Mouse (Mus musculus): ENCODE results near the gene Nptn. TPM values are rescaled to one million over a fixed set of nuclear protein-coding genes. Genes with fewer than 3 reads are reported as not detected.

Gene Nptn
- polyA plus RNA-seq, 1 experiment from 2014 or later, result 255 TPM

- Histone ChIP-seq H3K27ac (ENCODE audit: low read depth, low read length) (no peak overlapping the region), H3K4me1 (ENCODE audit: control insufficient read depth, insufficient read depth, low read length) (no peaks in the 10 kb centered on the region), H3K9ac (replicated peaks; ENCODE audit: low read depth, low read length) (no peak overlapping the region), H3K4me2 (ENCODE audit: low read depth, low read length) (no peak overlapping the region), H3K4me3 (ENCODE audit: low read depth, low read length) (no peak overlapping the region), H3K36me3 (ENCODE audit: control insufficient read depth, insufficient read depth, low read length) (no peaks in the 10 kb centered on the region), H3K9me3 (ENCODE audit: control insufficient read depth, low read length) (no peaks in the 10 kb centered on the region), H3K27me3 (ENCODE audit: control insufficient read depth, insufficient read depth, low read length) (no peaks in the 10 kb centered on the region)
- WGBS, result 45% methylated on average over 6 of the region's 6 CpGs
- ATAC-seq (ENCODE audit: low read depth), result no peak
These were observed 101.3 kb downstream of the Nptn start for GRCm38 (mm10) chr9:58683372-58683771.

GRCm38 (mm10) chr9:58685290-58685689 is 103.2 kb downstream of the Nptn start:
- Histone ChIP-seq H3K4me3 (ENCODE audit: low read depth, low read length) (no peak overlapping the region), H3K9ac (replicated peaks; ENCODE audit: low read depth, low read length) (no peak overlapping the region), H3K27me3 (ENCODE audit: control insufficient read depth, insufficient read depth, low read length) (no peaks in the 10 kb centered on the region), H3K36me3 (ENCODE audit: control insufficient read depth, insufficient read depth, low read length) (no peaks in the 10 kb centered on the region), H3K27ac (ENCODE audit: low read depth, low read length) (no peak overlapping the region), H3K9me3 (ENCODE audit: control insufficient read depth, low read length) (no peaks in the 10 kb centered on the region), H3K4me1 (ENCODE audit: control insufficient read depth, insufficient read depth, low read length) (no peaks in the 10 kb centered on the region), H3K4me2 (ENCODE audit: low read depth, low read length) (no peak overlapping the region)
- WGBS, result 91% methylated on average over 10 of the region's 10 CpGs
- ATAC-seq (ENCODE audit: low read depth), result no peak

DNA sequence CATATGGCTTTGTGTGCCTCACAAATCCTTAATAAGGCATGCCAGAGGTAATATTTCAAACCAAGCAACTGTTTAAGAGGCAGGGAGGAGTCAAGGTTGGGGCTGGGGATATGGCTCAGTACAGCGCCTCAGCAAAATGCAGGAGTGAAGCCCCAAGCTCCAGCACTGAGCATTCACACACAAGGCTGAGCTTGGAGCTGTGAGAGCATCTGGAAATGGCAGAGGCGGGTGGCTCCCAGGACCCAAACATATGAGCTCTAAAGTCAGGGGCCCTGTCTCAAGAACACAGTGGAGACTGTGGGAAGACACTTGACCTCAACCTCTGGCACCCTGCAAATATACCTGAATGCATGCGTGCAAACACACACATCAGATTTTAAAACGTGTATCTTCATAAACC is 106.0 kb downstream of the Nptn start:
- Histone ChIP-seq H3K36me3 (ENCODE audit: control insufficient read depth, insufficient read depth, low read length) (no peaks in the 10 kb centered on the region), H3K27me3 (ENCODE audit: control insufficient read depth, insufficient read depth, low read length) (no peaks in the 10 kb centered on the region), H3K27ac (ENCODE audit: low read depth, low read length) (no peak overlapping the region), H3K4me3 (ENCODE audit: low read depth, low read length) (no peak overlapping the region), H3K4me2 (ENCODE audit: low read depth, low read length) (no peak overlapping the region), H3K9me3 (ENCODE audit: control insufficient read depth, low read length) (no peaks in the 10 kb centered on the region), H3K4me1 (ENCODE audit: control insufficient read depth, insufficient read depth, low read length) (no peaks in the 10 kb centered on the region), H3K9ac (replicated peaks; ENCODE audit: low read depth, low read length) (no peak overlapping the region)
- ATAC-seq (ENCODE audit: low read depth), result no peak
- WGBS, result 94% methylated on average over 4 of the region's 4 CpGs

DNA sequence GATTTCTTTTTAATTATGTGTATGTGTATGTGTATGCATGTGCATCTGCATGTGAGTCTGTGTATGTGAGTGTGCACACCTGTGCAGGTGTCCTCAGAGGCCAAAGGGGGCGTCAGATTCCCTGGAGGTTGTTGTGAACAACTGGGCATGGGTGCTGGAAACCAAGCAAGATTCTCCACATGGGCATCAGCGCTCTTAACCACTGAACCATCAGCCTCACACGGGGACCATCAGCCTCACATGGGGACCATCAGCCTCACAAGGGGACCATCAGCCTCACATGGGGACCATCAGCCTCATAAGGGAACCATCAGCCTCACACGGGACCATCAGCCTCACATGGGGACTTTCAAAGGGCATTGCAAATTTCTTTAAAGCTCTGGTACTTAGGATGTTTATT is 108.7 kb downstream of the Nptn start:
- Histone ChIP-seq H3K4me1 (ENCODE audit: control insufficient read depth, insufficient read depth, low read length) (no peaks in the 10 kb centered on the region), H3K27ac (ENCODE audit: low read depth, low read length) (no peak overlapping the region), H3K4me3 (ENCODE audit: low read depth, low read length) (no peak overlapping the region), H3K36me3 (ENCODE audit: control insufficient read depth, insufficient read depth, low read length) (no peaks in the 10 kb centered on the region), H3K9me3 (ENCODE audit: control insufficient read depth, low read length) (no peaks in the 10 kb centered on the region), H3K27me3 (ENCODE audit: control insufficient read depth, insufficient read depth, low read length) (no peaks in the 10 kb centered on the region), H3K9ac (replicated peaks; ENCODE audit: low read depth, low read length) (no peak overlapping the region), H3K4me2 (ENCODE audit: low read depth, low read length) (no peak overlapping the region)
- 80% methylated on average over 4 of the region's 4 CpGs for WGBS
- no peak for ATAC-seq (ENCODE audit: low read depth)

DNA sequence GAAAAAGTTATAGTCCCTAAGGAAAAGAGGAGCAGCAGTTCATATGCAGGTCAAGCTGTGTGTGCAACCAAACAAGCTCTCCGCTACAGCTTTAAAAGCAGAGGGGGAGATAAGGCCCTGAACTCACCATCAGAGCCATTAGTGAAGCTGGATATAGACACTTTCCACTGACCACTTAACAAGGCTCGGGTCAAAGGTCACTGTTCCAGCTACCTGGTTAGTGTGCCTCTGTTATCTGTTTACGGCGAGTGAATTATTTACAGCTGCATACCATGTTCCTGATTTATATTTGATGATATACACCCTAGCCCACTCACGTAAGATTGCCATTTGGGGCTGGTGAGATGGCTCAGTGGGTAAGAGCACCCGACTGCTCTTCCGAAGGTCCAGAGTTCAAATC is 109.4 kb downstream of the Nptn start:
- 88% methylated on average over 7 of the region's 7 CpGs for WGBS
- ATAC-seq (ENCODE audit: low read depth), result no peak

DNA sequence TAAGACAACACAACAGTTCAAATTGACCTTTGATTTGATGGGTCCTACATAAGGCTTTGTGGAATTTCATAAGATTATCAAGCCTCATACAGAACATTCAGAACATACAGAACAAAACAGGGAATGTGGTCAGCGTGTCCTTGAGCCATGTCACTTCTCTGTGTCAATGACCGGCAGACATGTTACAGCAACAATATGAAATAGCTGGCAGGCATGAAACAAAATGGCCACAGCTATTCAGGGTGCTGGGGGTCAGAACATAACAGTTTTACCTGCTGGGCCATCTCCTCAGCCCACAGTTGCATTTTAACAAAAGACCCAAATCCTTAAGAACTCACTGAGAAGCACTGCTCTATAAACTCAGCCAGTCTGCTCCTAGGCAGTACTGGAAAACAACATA is 116.4 kb downstream of the Nptn start:
- no peak for ATAC-seq (ENCODE audit: low read depth)
- H3K27me3 ChIP-seq (ENCODE audit: control insufficient read depth, insufficient read depth, low read length), result no peaks in the 10 kb centered on the region
- H3K9ac ChIP-seq (replicated peaks; ENCODE audit: low read depth, low read length), result no peak overlapping the region
- H3K4me2 ChIP-seq (ENCODE audit: low read depth, low read length), result no peak overlapping the region
- no peaks in the 10 kb centered on the region for H3K9me3 ChIP-seq (ENCODE audit: control insufficient read depth, low read length)
- WGBS, result 92% methylated on average over 2 of the region's 2 CpGs
- no peak overlapping the region for H3K4me3 ChIP-seq (ENCODE audit: low read depth, low read length)
- no peaks in the 10 kb centered on the region for H3K36me3 ChIP-seq (ENCODE audit: control insufficient read depth, insufficient read depth, low read length)
- H3K4me1 ChIP-seq (ENCODE audit: control insufficient read depth, insufficient read depth, low read length), result no peaks in the 10 kb centered on the region
- no peak overlapping the region for H3K27ac ChIP-seq (ENCODE audit: low read depth, low read length)

More for the DNA sequence above, 109.4 kb downstream of the Nptn start:
- Histone ChIP-seq H3K4me3 (ENCODE audit: low read depth, low read length) (no peak overlapping the region), H3K27ac (ENCODE audit: low read depth, low read length) (no peak overlapping the region), H3K27me3 (ENCODE audit: control insufficient read depth, insufficient read depth, low read length) (no peaks in the 10 kb centered on the region), H3K9me3 (ENCODE audit: control insufficient read depth, low read length) (no peaks in the 10 kb centered on the region), H3K36me3 (ENCODE audit: control insufficient read depth, insufficient read depth, low read length) (no peaks in the 10 kb centered on the region), H3K9ac (replicated peaks; ENCODE audit: low read depth, low read length) (no peak overlapping the region), H3K4me2 (ENCODE audit: low read depth, low read length) (no peak overlapping the region), H3K4me1 (ENCODE audit: control insufficient read depth, insufficient read depth, low read length) (no peaks in the 10 kb centered on the region)

- ATAC-seq (ENCODE audit: low read depth), result no peak
- no peak overlapping the region for H3K9ac ChIP-seq (replicated peaks; ENCODE audit: low read depth, low read length)
- H3K27me3 ChIP-seq (ENCODE audit: control insufficient read depth, insufficient read depth, low read length), result no peaks in the 10 kb centered on the region
- 88% methylated on average over 2 of the region's 2 CpGs for WGBS
- H3K4me3 ChIP-seq (ENCODE audit: low read depth, low read length), result no peak overlapping the region
- H3K27ac ChIP-seq (ENCODE audit: low read depth, low read length), result no peak overlapping the region
- no peaks in the 10 kb centered on the region for H3K9me3 ChIP-seq (ENCODE audit: control insufficient read depth, low read length)
- H3K4me2 ChIP-seq (ENCODE audit: low read depth, low read length), result no peak overlapping the region
- no peaks in the 10 kb centered on the region for H3K36me3 ChIP-seq (ENCODE audit: control insufficient read depth, insufficient read depth, low read length)
- H3K4me1 ChIP-seq (ENCODE audit: control insufficient read depth, insufficient read depth, low read length), result no peaks in the 10 kb centered on the region
These were observed 119.7 kb downstream of the Nptn start for GRCm38 (mm10) chr9:58701751-58702150.

DNA sequence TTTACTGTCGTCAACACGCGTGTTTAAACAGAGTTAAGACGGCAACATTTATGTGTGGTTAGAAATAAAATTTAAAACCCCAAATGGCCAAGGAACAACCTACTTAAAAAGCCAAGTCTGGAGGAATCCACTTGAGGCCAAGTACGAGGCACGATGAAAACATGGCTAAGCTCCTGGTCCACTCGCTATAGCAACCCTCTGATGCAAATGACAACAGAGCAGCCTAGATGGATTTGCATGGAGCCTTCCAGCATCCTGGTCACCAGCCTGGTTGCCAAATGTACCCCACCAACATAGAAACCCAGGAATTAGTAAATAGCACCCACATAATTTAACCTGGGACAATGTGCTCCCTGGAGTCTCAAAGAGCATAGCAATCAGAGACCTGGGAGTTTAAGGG is 121.7 kb downstream of the Nptn start:
- no peak overlapping the region for H3K27ac ChIP-seq (ENCODE audit: low read depth, low read length)
- no peak overlapping the region for H3K4me2 ChIP-seq (ENCODE audit: low read depth, low read length)
- H3K4me1 ChIP-seq (ENCODE audit: control insufficient read depth, insufficient read depth, low read length), result no peaks in the 10 kb centered on the region
- H3K9me3 ChIP-seq (ENCODE audit: control insufficient read depth, low read length), result no peaks in the 10 kb centered on the region
- ATAC-seq (ENCODE audit: low read depth), result no peak
- no peaks in the 10 kb centered on the region for H3K36me3 ChIP-seq (ENCODE audit: control insufficient read depth, insufficient read depth, low read length)
- H3K4me3 ChIP-seq (ENCODE audit: low read depth, low read length), result no peak overlapping the region
- no peaks in the 10 kb centered on the region for H3K27me3 ChIP-seq (ENCODE audit: control insufficient read depth, insufficient read depth, low read length)
- no peak overlapping the region for H3K9ac ChIP-seq (replicated peaks; ENCODE audit: low read depth, low read length)
- WGBS, result 79% methylated on average over 7 of the region's 7 CpGs

DNA sequence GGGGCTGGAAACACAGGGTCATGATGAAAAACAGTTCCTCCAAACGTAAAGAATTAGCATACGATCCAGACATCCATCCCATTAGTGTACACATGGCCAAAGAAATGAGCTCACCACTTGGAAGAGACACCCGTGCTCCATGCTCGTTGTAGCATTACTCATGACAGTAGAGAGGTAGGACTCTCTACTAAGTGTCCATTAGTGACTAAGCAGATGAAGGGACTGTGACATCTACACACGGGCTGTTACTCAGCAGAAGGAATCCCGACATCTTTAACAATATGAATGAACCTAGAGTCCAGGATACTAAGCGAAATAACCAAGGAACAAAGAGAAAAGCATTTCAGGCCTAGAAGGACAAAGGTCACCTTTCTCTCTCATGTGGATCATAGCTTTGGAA is 124.0 kb downstream of the Nptn start:
- WGBS, result 86% methylated on average over 7 of the region's 7 CpGs
- no peaks in the 10 kb centered on the region for H3K27me3 ChIP-seq (ENCODE audit: control insufficient read depth, insufficient read depth, low read length)
- no peak overlapping the region for H3K4me2 ChIP-seq (ENCODE audit: low read depth, low read length)
- no peaks in the 10 kb centered on the region for H3K36me3 ChIP-seq (ENCODE audit: control insufficient read depth, insufficient read depth, low read length)
- H3K27ac ChIP-seq (ENCODE audit: low read depth, low read length), result no peak overlapping the region
- no peaks in the 10 kb centered on the region for H3K4me1 ChIP-seq (ENCODE audit: control insufficient read depth, insufficient read depth, low read length)
- no peak for ATAC-seq (ENCODE audit: low read depth)
- H3K9ac ChIP-seq (replicated peaks; ENCODE audit: low read depth, low read length), result no peak overlapping the region
- H3K4me3 ChIP-seq (ENCODE audit: low read depth, low read length), result no peak overlapping the region
- no peaks in the 10 kb centered on the region for H3K9me3 ChIP-seq (ENCODE audit: control insufficient read depth, low read length)
